Mouse (Mus musculus): ENCODE data around the gene Cpm.
"Not testable (repeated sequence)": the region's sequence is repeated elsewhere in the genome, so short reads cannot be mapped to it uniquely, and the experiment has no call there.

Cpm gene

GRCm38 (mm10) chr10:117717583-117717982, 88.3 kb downstream of the Cpm start:
- no peak for DNase-seq (ENCODE audit: low spot score in 2 of 2)

GRCm38 (mm10) chr10:117718161-117719119, 89.1 kb downstream of the Cpm start:
- peak in 1 of 2 experiments; percentile 14 for DNase-seq (ENCODE audit: low spot score in 2 of 2)

DNA sequence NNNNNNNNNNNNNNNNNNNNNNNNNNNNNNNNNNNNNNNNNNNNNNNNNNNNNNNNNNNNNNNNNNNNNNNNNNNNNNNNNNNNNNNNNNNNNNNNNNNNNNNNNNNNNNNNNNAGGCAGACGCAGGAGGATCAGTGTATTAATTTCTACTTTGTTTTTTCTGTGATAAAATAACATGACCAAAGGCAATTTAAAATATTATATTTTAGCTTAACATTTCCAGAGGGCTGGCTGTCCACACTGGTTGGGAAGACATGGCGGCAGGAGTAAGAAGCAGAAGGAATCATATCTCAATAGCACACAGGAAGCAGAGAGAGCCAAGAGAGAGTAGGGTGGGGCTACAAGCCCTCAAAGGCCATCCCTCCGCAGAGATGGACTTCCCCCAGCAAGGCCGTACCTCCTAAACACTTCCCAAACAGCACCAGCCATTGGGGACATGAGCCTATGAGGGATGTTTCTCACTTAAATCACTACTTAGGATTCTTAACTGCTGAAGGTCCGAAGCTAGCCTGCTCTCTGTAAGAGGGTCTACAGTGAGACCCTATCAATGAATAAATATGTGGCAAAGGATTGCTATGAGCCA, 94.9 kb downstream of the Cpm start:
- DNase-seq (ENCODE audit: low spot score in 2 of 2), result no peak

DNA sequence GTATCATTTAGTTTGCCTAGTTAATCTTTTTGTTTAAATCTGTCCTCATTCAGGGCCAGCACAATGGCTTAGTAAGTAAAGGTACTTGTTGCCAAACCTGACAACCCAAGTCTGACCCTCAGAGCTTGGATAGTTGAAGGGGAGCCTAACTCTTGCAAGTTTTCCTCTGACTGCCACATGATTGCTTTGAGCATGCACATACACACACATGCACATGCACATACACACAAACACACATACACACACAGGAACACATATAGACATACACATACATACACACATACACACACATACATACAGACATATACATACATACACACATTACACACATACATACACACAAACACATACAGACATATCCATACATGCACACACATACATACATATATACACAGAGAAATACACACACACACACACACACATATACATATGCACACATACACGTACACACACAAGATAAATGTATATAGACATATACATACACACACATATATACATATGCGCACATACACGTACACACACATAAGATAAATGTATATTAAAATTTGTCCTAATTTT, 95.6 kb downstream of the Cpm start:
- DNase-seq (ENCODE audit: low spot score in 2 of 2), result no peak

- DNase-seq (ENCODE audit: low spot score in 2 of 2), result no peak
These were observed 96.4 kb downstream of the Cpm start for GRCm38 (mm10) chr10:117725671-117726070.

GRCm38 (mm10) chr10:117726350-117726749, 97.0 kb downstream of the Cpm start:
- DNase-seq (ENCODE audit: low spot score in 2 of 2), result no peak

- no peak for DNase-seq (ENCODE audit: low spot score in 2 of 2)
These were observed 97.6 kb downstream of the Cpm start for GRCm38 (mm10) chr10:117726888-117727385.

DNA sequence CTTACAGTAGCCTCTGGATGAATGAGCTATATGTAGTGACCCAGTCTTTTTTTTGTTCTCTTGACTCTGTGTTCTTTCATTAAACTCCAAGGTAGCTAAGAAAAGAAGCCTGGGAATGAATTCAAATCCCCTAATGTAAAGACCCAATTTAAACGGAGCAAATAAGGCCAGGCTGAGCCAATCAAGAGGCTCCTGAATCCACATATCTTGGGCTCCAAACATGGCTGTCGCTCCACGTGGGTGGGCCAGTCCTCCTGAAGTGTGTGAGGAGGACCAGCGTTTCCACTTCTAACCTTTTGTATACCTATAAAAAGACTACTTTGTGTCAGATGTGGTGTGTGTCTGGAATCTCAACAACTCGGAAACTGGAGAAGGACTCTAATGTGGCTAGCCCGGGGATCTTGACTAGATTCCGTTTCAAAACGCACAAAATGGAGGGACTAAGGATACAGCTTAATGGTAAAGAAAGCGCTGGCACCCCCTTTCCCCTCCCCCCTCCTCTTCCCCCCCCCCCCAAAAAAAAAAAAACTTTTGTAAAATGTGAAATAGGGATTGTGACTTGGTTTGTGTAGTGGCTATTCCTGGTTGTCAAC, 98.3 kb downstream of the Cpm start:
- no peak for DNase-seq (ENCODE audit: low spot score in 2 of 2)

DNA sequence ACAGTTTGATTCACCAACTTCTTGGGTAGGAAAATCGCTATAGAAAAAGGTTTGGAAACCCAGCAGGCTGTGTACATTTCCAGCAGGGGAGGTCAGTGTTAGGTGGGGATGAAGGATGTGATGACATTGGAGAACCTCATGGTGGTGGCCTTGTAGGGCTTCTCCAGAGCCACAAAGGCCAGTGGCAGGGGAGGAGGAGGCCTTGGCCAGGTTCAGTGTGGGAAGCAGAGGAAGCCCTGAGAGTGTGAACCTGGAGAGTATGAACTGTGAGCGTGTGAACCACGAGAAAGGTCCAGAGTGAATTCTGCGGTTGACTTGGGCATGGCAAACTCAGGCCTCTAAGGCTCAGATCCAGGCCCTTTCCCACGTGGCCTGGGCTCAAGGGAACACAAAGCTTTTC, 99.3 kb downstream of the Cpm start:
- no peak for DNase-seq (ENCODE audit: low spot score in 2 of 2)

DNA sequence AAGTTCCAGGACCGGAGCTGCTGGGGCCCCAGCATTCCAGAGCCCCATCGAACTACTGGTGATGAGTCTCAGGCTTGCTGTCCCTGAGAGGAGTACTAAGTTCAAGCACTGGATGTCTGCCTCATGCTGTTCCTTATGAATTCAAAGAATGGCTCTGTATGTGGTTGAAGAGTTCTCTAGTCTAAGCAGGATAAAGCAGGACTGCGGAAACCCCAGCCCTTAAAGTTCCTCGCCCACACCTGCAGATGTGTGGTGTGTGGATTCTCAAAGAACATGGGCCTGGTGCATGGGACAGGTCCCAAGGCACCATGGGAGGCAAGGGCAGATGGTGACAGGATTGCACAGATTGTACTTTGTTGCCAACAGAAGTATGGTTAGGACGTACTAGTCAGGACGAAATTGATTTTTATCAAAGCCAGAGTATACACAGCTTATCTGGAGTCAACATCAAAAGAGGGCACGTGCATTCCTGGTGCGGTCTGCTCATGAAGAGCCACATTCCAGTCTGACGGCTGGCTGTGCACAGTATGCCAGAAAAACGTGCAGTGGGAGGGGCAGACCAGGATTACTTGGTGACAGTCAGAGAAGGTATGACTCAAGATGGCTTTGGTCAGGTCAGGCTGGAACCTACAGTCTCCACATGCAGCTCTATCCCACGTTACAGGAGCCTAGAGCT, 100.0 kb downstream of the Cpm start:
- no peak for DNase-seq (ENCODE audit: low spot score in 2 of 2)

- DNase-seq (ENCODE audit: low spot score in 2 of 2), result no peak
These were observed 100.8 kb downstream of the Cpm start for GRCm38 (mm10) chr10:117730140-117730539.

- no peak for DNase-seq (ENCODE audit: low spot score in 2 of 2)
These were observed 101.4 kb downstream of the Cpm start for GRCm38 (mm10) chr10:117730637-117731203.

GRCm38 (mm10) chr10:117731244-117732101, 102.2 kb downstream of the Cpm start:
- DNase-seq (ENCODE audit: low spot score in 2 of 2), result no peak

DNA sequence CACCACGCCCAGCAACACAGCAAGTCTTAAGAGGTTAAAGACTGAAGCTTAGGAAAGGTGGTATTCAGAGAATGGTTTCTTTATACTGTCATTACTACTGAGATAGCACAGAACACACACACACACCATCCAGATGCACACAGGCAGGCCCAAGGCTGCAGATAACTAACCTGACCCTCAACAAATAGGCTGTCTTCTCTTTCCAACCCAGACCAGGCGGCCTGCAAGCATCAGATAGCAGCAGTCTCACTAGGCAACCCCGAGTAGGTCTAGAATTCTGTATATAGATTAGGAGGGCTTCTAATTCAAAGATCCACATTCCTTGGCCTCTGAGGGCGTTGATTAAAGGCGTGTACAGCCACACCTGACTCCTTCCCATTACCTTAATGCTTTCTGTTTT, 102.9 kb downstream of the Cpm start:
- no peak for DNase-seq (ENCODE audit: low spot score in 2 of 2)

DNA sequence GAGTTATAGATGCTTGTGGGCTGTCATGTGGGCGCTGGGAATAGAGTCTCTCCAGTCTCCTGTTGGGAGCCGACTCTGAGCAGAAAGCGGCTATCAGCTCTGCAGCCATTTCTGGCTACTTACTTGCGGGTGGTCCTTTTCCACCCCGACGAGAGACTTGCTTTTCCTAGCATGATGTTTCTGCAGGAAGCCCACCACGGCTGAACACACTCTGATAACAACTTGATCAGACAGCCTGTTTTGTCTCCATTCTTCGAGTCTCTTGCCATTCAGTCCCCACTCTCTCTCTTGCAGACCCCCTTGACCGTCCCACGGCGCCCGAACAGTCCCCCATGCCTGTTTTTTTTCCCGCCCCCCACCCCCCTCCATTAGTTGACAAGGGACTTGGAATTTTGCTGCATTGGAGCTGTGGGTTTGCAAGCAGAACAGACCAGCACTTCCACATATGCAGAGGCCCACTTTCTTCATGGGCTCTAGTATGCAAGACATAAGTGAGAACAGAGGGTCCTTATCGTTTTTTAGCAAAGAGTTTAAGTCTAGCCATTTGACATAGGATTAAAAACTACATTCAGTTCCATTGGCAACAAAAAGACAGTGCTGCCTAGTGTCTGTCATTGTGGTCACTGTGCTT, 103.8 kb downstream of the Cpm start:
- no peak for DNase-seq (ENCODE audit: low spot score in 2 of 2)

DNA sequence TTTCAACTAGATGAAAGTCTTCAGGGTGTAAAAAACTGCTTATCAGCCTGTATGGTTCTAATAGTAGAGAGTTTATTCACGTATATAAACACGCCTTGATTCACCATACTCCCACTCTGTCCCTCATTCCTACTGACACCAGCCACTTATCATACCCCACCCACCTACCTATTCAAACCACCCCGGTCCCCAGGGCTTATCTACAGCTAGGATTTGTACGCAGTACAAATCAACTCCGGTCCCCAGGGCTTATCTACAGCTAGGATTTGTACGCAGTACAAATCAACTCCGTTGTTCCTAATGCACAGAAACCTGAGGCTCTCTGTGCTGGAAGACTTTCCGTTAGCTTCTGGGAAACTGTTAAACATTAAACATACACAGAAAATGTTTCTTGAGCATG, 104.3 kb downstream of the Cpm start:
- not testable (repeated sequence) for DNase-seq (ENCODE audit: low spot score in 2 of 2)

DNA sequence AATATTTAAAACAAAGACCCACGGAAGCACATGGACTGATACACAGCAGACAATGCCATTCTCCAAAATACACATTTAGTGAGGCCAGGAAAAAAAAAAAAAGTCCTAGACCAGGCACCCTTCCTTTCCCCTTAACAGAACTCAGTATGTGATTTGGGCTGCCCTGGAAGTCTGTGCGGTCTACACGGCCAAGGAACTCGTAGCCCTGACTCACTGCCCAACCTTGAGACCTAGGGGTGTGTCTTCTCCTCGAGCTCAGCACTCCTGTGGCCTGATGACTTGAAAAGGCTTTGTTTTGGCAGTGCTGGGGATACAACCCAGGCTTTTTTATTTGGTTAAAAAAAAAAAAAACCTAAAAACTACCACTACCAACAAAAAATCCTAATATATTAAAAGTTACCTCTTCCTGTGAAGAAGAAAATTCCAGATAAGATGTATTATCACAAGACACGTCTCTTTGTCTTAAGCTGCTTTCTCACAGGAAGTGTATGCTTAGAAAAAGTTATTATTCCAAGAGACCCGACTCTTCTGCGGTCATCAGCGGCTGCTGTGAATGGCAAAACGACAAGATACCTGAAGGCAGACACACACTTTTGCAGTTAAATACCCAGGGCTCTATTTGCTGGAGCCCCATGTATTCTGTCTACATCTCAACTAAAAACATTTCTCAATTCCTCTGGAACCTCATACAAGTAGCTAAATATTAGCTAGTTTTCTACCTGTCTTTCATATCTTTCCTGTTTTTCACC, 105.0 kb downstream of the Cpm start:
- DNase-seq (ENCODE audit: low spot score in 2 of 2), result not testable (repeated sequence)

DNA sequence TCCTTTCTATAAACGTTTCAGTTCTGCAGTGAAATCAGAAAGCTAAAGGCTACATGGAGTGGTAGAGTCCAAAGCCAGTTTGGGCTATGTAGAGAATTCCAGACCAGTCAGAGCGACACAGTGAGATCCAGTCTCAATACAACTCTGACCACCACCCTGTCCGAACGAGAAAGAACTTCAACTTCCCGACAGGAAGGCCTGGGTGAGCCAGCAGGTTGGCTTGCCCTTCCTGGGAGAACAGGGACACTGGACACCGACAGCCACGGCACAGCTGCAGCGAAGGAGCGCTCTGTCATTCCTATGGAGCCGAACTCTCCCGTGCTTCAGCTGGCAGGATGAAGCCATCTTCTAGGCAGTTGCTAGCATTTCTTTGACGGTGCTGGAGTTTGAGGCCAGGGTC, 106.1 kb downstream of the Cpm start:
- DNase-seq (ENCODE audit: low spot score in 2 of 2), result not testable (repeated sequence)

- no peak for DNase-seq (ENCODE audit: low spot score in 2 of 2)
These were observed 107.3 kb downstream of the Cpm start for GRCm38 (mm10) chr10:117736573-117736972.
